Mouse (Mus musculus): ENCODE measurements around the gene Rnf39. TPM values are rescaled to one million over a fixed set of nuclear protein-coding genes. Genes with fewer than 3 reads are reported as not detected.

The Rnf39 gene
- total RNA-seq, 2 experiments from 2014 or later = 5.2 to 5.3 TPM

- no peak overlapping the region for H3K4me3 ChIP-seq
- no peak for DNase-seq (ENCODE audit: low spot score in 2 of 2)
- H3K27ac ChIP-seq = no peak overlapping the region
- no peak for TF ChIP-seq CTCF (conservative IDR thresholded peaks at IDR 0.05)
Measured at GRCm38 (mm10) chr17:36995448-36995847, 52.7 kb downstream of the Rnf39 start.

- Histone ChIP-seq H3K27ac (no peak overlapping the region), H3K4me3 (no peak overlapping the region)
- peak; percentile 90 for TF ChIP-seq CTCF (conservative IDR thresholded peaks at IDR 0.05)
- peak; percentile 68 to 80 for DNase-seq (ENCODE audit: low spot score in 2 of 2)
Measured at GRCm38 (mm10) chr17:36997033-36997735, 54.5 kb downstream of the Rnf39 start.

Other genes starting within 250 kb of the Rnf39 start
- gene H2-M10.5, start 170.0 kb upstream of the Rnf39 start, total RNA-seq (2021) = not detected
- not detected for gene H2-M10.6, start 130.7 kb upstream of the Rnf39 start, total RNA-seq (2021)
- 10 to 100 TPM; 22.5 to 26.1 TPM for gene Trim26, start 105.8 kb upstream of the Rnf39 start, total RNA-seq (2021)
- gene Trim15, start 75.7 kb upstream of the Rnf39 start, total RNA-seq (2021) = not detected
- gene Trim10, start 73.3 kb upstream of the Rnf39 start, total RNA-seq (2021) = not detected
- not detected for gene Trim40, start 52.8 kb upstream of the Rnf39 start, total RNA-seq (2021)
- gene Trim31, start 44.8 kb upstream of the Rnf39 start, total RNA-seq (2021) = under 1 TPM in 1 of 2 experiments, not detected in 1; 0.15 TPM
- gene Ppp1r11, start 8.8 kb downstream of the Rnf39 start, total RNA-seq (2021) = 100 to 1,000 TPM; 132 to 139 TPM
- gene Znrd1, start 15.6 kb downstream of the Rnf39 start, total RNA-seq (2021) = 10 to 100 TPM; 30.6 to 34.5 TPM
- gene Znrd1as, start 15.7 kb downstream of the Rnf39 start, total RNA-seq (2021) = 1 to 10 TPM; 6.2 to 7.3 TPM
- gene 2410137M14Rik, start 38.3 kb downstream of the Rnf39 start, total RNA-seq (2021) = not detected
- gene H2-M5, start 46.6 kb downstream of the Rnf39 start, total RNA-seq (2021) = 1 to 10 TPM in 1 of 2 experiments, under 1 TPM in 1; 0.37 to 1.2 TPM
- 10 to 100 TPM; 15.0 to 15.8 TPM for gene Zfp57, start 58.2 kb downstream of the Rnf39 start, total RNA-seq (2021)
- gene Mog, start 80.5 kb downstream of the Rnf39 start, total RNA-seq (2021) = 10 to 100 TPM; 42.6 to 45.6 TPM
- 100 to 1,000 TPM; 682 to 738 TPM for gene Gabbr1, start 103.0 kb downstream of the Rnf39 start, total RNA-seq (2021)
- gene Olfr90, start 145.6 kb downstream of the Rnf39 start, total RNA-seq (2021) = not detected
- gene Olfr91, start 155.4 kb downstream of the Rnf39 start, total RNA-seq (2021) = not detected
- gene Olfr92, start 177.2 kb downstream of the Rnf39 start, total RNA-seq (2021) = not detected
- gene Olfr93, start 218.6 kb downstream of the Rnf39 start, total RNA-seq (2021) = not detected

Data from layer of hippocampus, adult 2 months (tissue).